Mouse (Mus musculus): ENCODE measurements around the gene Tubd1.
"Not testable (repeated sequence)": the region's sequence is repeated elsewhere in the genome, so short reads cannot be mapped to it uniquely, and the experiment has no call there.

The Tubd1 gene

GRCm38 (mm10) chr11:86544639-86545299 lies at the start of gene Tubd1, which contains the start of gene Rps6kb1:
Gene Tubd1 (plus strand): TSS chr11:86544991.
Gene Rps6kb1 (minus strand): TSS chr11:86544805.
- peak; percentile 100 for DNase-seq

- DNase-seq: no peak
Measured at GRCm38 (mm10) chr11:86497356-86497755, 47.4 kb upstream of the Tubd1 start.

DNA sequence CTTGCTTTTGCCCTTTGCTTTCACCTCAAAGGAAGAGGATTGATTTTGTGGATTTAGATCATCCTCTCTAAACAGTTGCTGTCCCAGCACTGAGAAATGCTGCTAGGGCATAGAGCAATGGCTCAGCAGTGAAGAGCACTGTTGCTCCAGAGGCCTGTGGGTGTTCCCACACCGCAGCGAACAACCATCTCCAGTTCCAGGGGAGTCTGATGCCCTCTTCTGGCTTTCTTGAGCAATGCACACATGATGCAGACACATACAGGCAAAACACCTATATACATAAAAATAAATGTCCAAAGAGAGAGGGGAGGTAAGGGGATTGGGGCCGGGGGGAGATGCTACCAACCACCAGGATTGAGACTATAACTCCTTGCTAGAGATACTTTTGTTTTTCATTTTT lies 46.9 kb upstream of the Tubd1 start:
- no peak for DNase-seq

DNA sequence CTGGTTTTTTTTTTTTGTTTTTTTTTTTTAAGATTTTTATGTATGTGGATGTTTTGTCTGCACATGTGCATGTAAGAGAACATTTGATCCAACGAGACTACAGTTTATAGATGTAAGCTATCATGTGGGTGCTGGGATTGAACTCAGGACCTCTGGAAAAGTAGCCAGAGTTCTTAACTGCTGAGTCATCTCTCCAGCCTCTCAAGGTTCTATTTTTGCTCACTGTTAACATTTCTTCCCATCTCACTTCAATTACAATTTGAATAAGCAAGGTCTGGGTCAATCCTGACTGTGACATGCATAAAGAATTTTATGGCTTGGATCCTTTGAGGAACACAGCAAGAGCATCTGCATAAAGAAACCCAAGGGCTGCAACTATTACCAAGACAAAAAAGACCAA lies 44.0 kb upstream of the Tubd1 start:
- no peak for DNase-seq

DNA sequence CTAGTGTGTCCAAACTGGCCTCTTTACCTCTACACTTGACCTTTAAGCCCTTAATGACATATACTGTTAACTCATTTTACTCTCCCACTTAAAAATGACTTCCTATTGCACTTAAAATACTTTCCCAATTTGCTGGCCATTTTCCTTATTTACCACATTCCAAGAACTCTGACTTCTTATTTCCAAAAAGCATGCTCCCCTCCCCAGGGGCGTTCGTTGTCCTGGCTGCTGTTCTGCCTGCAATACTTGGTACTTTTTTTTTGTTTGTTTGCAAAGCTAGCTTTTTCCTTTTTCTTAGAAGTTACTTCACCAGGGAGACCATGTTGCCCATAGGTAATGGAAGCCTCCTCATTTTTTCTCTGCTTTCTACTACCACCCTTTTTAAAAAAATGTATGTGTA lies 41.7 kb upstream of the Tubd1 start:
- DNase-seq: no peak

DNA sequence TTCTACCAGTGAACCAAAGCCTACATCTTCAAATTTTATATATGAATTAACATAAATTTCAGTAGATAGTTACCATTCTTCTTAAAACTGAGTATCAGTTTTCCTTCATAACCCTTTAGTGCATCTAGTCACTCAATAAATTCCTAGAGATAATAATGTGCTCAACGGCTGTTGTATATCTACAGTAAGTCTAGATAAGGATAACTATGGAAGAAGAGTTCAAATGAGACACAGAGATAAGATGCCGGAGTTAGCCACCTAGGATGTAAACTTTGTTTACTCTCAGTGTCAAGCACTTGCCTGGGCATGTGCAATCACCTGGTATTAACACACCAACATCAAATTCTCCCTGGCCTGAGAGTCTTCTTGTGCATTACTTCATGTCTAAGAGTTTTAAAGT lies 37.5 kb upstream of the Tubd1 start:
- no peak for DNase-seq

DNA sequence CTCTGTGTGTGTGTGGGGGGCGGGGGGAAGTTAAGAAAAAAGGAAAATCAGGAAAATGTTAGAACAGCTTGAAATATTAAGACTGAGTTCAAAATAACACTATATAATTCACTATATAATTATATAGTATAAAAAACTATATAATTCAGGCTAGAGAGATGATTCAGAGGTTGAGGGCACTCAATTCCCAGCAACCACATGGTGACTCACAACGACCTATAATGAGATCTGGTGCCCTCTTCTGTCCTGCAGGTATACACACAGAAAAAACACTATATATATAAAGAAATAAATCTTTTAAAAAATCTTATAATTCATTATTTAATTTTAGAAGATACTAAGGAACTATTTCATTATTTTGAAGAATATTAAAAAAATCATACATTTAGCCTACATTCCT lies 36.8 kb upstream of the Tubd1 start:
- DNase-seq: no peak

DNA sequence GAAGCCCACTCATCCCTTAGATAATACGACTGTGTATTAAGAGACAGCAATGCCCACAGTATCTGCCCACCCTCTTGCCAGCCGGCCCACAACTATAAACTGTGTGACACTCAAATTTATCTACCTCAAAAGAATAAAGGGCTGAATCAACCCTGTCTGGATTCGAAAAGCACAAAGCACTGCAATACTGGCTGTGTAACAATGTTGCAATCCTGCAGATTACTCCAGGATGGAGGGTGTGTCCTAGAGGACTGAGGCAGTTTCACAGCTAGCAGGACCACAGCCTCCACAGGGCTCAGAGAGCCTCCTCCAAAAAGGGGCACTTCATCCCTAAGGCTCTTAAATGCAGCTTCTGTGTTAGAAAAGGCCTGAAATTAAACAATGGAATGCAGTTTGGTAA lies 28.2 kb upstream of the Tubd1 start:
- DNase-seq: no peak

DNA sequence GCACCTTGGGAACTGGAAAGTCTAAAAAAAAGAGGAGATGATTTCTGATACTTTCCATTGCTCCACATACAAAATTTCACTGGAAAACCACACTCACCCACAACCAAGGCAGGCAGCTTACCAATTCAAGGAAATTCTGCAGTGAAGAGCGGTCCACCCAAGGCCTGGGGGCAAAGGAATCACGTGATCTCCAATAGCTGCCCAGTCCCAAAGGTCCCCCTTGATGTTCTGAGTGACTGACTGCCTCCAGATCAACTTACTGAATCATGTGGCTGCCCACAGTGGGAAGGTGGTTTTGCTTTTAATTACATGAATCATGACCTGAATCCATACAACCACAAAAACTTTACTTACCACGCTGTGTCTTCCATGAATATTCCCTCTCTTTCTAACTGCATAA lies 27.6 kb upstream of the Tubd1 start:
- DNase-seq: no peak

DNA sequence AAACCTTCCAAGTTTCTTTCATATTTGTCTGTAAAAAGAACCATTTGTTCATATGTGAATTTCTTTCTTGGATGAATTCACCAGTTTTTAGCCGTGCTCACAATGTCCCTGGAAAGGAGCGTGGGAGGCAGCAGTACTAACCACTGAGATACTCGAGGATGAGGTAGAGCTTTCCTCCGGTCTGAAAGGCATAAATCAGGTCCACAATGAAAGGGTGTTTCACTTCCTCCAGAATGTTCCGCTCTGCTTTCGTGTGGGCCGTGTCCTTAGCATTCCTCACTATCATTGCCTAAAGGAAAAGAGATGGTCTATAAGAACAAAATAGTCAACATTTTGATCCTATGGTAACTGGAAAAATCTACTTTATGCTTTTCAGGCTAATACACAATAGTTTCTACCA lies 25.0 kb upstream of the Tubd1 start:
- no peak for DNase-seq

DNA sequence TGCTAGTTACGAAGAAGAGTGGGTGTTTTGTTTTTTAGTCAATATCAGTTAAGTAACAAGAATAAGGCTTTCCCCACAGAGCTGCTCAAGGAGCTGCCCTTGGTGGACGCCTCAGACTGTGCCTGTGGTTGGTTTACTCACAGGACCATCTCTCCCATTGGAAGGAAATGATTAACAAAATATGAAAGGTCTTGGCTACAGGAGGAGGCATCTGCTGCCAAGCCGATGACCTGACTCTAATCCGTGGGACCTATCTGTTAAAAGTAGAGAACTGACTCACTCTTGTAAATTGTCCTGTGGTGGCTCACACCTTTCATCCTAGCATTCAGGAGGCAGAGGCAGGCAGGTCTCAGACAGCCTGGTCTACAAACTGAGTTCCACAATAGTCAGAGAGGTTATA lies 17.3 kb upstream of the Tubd1 start:
- DNase-seq: no peak

DNA sequence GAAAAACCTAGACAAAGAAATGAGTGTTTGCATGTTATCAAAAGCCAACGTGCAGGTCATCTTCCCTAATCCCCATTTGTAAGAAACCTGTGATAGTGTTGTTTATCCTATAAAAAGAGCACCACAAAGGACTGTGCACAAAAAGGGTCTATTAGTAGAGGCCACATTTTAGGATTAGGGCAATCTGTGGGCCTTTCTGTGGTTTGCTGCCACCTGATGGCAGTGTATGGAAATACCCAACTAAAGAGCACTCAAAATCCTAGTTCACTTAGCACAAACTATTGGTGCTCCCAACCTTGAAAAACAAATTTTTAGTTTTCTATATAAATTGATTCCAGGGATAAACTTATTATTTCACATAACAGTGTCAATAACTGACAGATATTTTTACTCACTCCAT lies 12.0 kb upstream of the Tubd1 start:
- DNase-seq: no peak

DNA sequence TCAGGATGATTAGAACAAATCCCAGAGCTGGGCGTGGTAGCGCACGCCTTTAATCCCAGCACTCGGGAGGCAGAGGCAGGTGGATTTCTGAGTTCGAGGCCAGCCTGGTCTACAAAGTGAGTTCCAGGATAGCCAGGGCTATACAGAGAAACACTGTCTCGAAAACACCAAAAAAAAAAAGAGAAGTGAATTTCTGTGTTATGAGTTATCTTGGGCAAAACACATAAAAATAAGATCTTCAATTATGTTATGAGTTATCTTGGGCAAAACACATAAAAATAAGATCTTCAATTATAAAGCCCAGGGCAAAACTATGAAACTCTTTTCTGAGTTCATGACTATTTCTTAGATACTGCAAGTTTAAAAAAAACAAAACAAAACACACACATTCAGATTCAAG lies 11.5 kb upstream of the Tubd1 start:
- DNase-seq: not testable (repeated sequence)

GRCm38 (mm10) chr11:86534201-86534910 lies 10.4 kb upstream of the Tubd1 start:
- no peak for DNase-seq

DNA sequence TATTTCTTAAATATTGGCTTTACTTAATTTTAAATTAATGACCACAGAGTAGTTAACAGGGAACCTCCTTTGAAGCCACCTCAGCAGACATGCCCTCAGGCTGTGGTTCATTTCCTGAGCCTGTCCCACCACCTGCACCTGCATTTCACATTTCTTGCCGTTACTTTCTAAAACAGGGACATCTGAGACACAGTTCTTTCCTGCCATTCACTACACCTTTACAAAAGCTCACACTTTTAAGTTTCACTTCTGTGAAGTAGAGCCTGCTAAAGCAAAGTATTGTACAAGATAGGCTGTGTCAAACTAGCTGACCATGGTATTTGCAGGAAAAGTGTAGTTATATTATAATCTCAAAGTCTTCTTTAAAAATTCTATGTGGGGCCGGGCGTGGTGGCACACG lies 6.0 kb upstream of the Tubd1 start:
- DNase-seq: no peak

GRCm38 (mm10) chr11:86539716-86540475 lies 4.9 kb upstream of the Tubd1 start:
- DNase-seq: no peak

DNA sequence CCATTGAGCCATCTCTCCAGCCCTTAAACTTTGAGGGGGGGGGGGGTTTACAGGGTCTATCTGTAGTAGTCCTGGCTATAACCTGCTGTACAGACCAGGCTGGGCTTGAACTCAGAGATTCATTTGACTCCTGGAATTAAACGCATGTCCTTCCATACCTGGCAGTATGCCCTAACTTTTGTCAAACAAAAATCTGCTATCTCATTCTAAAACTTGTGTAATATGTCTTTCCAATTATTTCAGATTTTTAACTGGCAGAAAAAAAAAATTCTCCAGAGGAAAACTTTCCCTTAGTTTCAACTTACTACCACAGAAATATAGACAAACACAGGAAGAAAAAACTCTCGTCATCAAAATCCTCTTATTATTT lies 4.3 kb upstream of the Tubd1 start:
- no peak for DNase-seq

DNA sequence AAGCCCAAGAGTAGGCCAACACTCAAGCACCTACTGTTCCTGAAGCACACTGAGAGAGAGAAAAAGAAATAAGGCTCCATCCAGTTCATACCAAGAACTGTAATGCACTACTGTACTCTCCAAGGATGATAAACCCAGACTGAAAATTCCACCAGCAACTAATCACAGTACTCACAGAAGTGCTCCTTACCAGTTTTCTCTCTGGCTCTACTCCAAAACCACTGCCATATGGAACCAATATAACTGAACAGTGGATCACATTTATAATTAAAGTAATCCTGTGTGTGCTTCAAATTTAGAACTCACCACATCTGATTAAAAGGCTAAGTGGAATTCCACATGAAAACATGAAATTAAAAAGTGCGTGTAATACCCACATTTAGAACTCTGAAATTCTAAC lies 1.9 kb upstream of the Tubd1 start:
- no peak for DNase-seq

DNA sequence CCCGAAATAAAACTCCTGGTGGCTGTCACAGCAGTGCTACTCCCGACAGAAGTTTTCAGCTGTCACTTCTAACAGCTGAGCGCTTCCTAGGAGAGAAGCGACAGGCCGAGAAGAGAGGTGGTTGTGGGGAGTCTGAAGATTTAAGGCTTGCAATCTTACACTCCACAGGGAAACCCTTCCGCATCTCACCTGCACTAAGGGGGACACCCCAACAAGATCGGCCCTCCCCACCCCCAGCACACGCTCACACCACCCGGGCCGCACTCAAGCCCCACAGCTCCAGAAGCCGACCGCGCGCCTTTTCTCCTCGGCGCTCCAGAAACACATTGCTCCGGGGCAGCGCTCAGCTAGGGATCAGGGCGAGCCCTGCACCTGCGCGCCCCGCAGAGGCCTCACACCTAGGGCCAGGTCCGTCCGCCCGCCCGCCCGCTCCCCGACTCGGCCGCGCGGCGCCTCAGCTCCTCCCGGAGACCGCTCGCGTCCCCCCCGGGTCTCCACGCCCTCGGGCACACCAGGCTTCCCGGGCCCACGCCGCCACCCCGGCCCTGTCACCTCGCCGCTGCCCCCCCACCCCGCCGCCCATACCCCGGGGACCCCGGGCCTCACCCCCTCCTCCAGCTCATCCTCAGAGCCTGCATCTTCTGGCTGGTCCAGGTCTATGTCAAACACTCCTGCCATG lies 692 bp upstream of the Tubd1 start:
- DNase-seq: no peak

DNA sequence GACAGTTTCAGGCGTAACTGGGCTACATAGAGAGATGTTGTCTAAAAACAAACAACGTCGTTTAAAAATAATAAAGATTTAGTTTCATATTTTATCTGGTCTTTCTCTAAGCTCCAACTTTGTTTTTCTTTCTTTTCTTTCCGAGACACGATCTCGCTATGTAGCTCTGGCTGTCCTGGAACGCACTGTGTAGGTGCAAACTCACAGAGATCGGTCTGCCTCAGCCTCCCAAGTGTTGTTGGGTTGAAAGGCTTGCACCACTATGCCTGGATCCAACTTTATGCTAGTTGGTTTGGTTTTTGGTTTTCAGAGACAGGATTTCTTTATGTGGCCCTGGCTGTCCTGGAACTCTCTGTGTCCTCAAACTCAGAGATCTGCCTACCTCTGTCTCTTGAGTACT lies 765 bp downstream of the Tubd1 start:
- no peak for DNase-seq

DNA sequence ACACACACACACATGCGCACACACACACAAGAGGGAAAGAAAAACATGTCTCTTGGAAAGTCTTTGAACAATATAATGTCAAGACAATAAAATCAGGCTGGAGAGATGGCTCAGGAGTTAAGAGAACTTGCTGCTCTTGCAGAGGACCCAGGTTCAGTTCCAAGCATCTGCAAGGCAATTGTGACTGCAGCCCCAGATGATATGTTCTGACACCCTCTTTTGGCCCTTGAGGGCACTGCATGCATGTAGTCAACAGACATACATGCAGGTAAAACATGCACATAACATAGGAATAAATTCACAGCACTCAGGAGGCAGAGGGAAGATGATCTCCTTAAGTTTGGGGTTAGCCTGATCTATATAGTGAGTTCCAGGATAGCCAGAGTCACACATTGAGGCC lies 2.6 kb downstream of the Tubd1 start:
- no peak for DNase-seq

DNA sequence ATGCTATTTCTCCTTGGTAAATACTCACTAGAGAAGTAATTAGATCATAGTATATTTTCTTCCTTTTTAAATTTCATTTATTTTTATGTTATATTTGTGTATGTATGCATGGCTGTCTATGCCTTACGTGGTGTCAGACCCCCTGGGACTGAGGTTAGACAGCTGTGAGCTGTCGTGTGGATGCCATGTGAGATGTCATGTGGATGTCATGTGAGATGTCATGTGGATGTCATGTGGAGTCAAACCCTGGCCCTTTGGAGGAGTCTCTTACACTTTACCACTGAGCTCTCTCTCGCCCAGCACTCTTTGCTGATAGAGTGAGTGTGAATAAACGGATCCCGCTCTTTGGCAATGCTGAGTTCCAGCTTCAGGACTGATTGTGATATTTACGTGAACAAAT lies 8.7 kb downstream of the Tubd1 start:
- no peak for DNase-seq

- no peak for DNase-seq
Measured at GRCm38 (mm10) chr11:86558258-86558657, 13.5 kb downstream of the Tubd1 start.

GRCm38 (mm10) chr11:86568425-86568824 lies 23.6 kb downstream of the Tubd1 start:
- DNase-seq: no peak
